ENCODE assay signal across 18 mouse cellular contexts in genomic region chr2:45093479-45093878, GRCm38 (mm10). TPM values are rescaled to one million over a fixed set of nuclear protein-coding genes. Genes with fewer than 3 reads are reported as not detected.
DNase-seq lines count a peak whose midpoint lies in the region; ATAC-seq and TF ChIP-seq lines count a peak whose summit lies in the region.
"Had no signal": no experiment of that assay in that cellular context is flagged by ENCODE, and none has a peak within 500 bp of the region (broad histone marks: within the 10 kb centered on the region; RNA-seq: fewer than 3 reads in every experiment).

No protein-coding gene starts in this region.

- no peak for DNase-seq in gastrocnemius, adult 2 months
- no peak for DNase-seq in gastrocnemius, postnatal 36 days
- no peak for DNase-seq in lung, postnatal 25 days (ENCODE audit: low spot score)
- no peak for DNase-seq in left cerebral cortex, postnatal 10 days (ENCODE audit: extremely low spot score in 1 of 2, low spot score in 2 of 2)
- DNase-seq: adrenal gland, postnatal 36 days; cerebellum, adult 8-10 months; heart, adult 18-20 months; kidney, adult 2 months; kidney, postnatal 25 days; liver; lung, adult 2 months had no signal

- no peak overlapping the region for H3K9ac ChIP-seq in lung, embryonic 15.5 days
- H3K9ac ChIP-seq: embryonic facial prominence, embryonic 12.5 days; heart, embryonic 15.5 days; hindbrain, embryonic 15.5 days; stomach, embryonic 15.5 days had no signal

- TF ChIP-seq CTCF in gastrocnemius, adult 2 months (IDR thresholded peaks at IDR 0.05) = no peak
- no peak for TF ChIP-seq CTCF in cortical plate, adult 2 months (IDR thresholded peaks at IDR 0.05; ENCODE audit: extremely low read depth, insufficient read depth, low read length)

- H3K27me3 ChIP-seq in lung, embryonic 15.5 days = no peaks in the 10 kb centered on the region
- H3K27me3 ChIP-seq: embryonic facial prominence, embryonic 12.5 days; heart, embryonic 15.5 days; hindbrain, embryonic 15.5 days; stomach, embryonic 15.5 days had no signal

- H3K36me3 ChIP-seq in lung, embryonic 15.5 days = peaks cover 13% of the 10 kb centered on the region; the same call in 1 of the 2 replicates
- H3K36me3 ChIP-seq: hindbrain, embryonic 15.5 days; stomach, embryonic 15.5 days had no signal

- H3K9me3 ChIP-seq in lung, embryonic 15.5 days = no peaks in the 10 kb centered on the region
- H3K9me3 ChIP-seq: embryonic facial prominence, embryonic 12.5 days; heart, embryonic 15.5 days; hindbrain, embryonic 15.5 days; stomach, embryonic 15.5 days had no signal

- no peak overlapping the region for H3K4me2 ChIP-seq in lung, embryonic 15.5 days
- H3K4me2 ChIP-seq: embryonic facial prominence, embryonic 12.5 days; heart, embryonic 15.5 days; hindbrain, embryonic 15.5 days; stomach, embryonic 15.5 days had no signal

- intact Hi-C loops in gastrocnemius, adult 2 months (cut with DNase I) = no loop called here
- intact Hi-C loops in gastrocnemius, postnatal 36 days (cut with DNase I) = no loop called here
- intact Hi-C loops in left cerebral cortex, postnatal 10 days (cut with DNase I) = loop anchor here (10.0 kb wide), 1 partner anchor 1309 kb away; no protein-coding TSS in a partner anchor

- H3K4me1 ChIP-seq in lung, embryonic 15.5 days = peaks cover 47% of the 10 kb centered on the region
- H3K4me1 ChIP-seq in cortical plate, adult 2 months (ENCODE audit: control insufficient read depth, insufficient read depth, low read length) = peaks cover 20% of the 10 kb centered on the region

- TF ChIP-seq POLR2A in cortical plate, adult 2 months (IDR thresholded peaks at IDR 0.05; ENCODE audit: extremely low read depth, insufficient read depth, low read length) = no peak

- ATAC-seq in lung, embryonic 15.5 days (ENCODE audit: borderline replicate concordance, extremely low read depth, low FRiP score, low TSS enrichment) = no peak
- 0 out of 2 replicates have a peak, but pooled peaks have one; percentile 17 for ATAC-seq in megakaryocyte, adult 5-6 weeks (ENCODE audit: poor library complexity, severe bottlenecking)

- peak overlapping the region; percentile 38 for H3K27ac ChIP-seq in gastrocnemius, adult 2 months
- 0 out of 2 replicates have a peak overlapping the region, but pooled peaks have one; percentile 3 for H3K27ac ChIP-seq in lung, embryonic 15.5 days
- H3K27ac ChIP-seq in cortical plate, adult 2 months (ENCODE audit: insufficient read depth, low read length) = peak overlapping the region; percentile 82
- H3K27ac ChIP-seq: embryonic facial prominence, embryonic 12.5 days; heart, embryonic 15.5 days; hindbrain, embryonic 15.5 days; stomach, embryonic 15.5 days had no signal

- 88% methylated on average over 7 of the region's 7 CpGs for WGBS in lung, embryonic 15.5 days

- no peak overlapping the region for H3K4me3 ChIP-seq in gastrocnemius, adult 2 months
- no peak overlapping the region for H3K4me3 ChIP-seq in lung, embryonic 15.5 days
- H3K4me3 ChIP-seq in cortical plate, adult 2 months (ENCODE audit: insufficient read depth, low read length) = no peak overlapping the region
- H3K4me3 ChIP-seq: embryonic facial prominence, embryonic 12.5 days; heart, embryonic 15.5 days; hindbrain, embryonic 15.5 days; stomach, embryonic 15.5 days had no signal

RNA-seq across cellular contexts. Expression of gene Zeb2, which starts 23.7 kb away (rescaled TPM):
- total RNA-seq in gastrocnemius, adult 2 months (2021) = 10 to 100 TPM; 31.3 to 41.6 TPM
- total RNA-seq in gastrocnemius, postnatal 36 days (2021) = 10 to 100 TPM; 29.1 to 30.4 TPM
- polyA plus RNA-seq in lung, embryonic 15.5 days (2015; fragmentation: Nextera tagmentation; extraction: Ambion mirVana) = 79.9 and 94.7 TPM in 2 replicates
- polyA plus RNA-seq in cortical plate, adult 2 months (2012; rRNA removed) = 63.2 and 65.4 TPM in 2 replicates
- total RNA-seq in megakaryocyte, adult 5-6 weeks (2015) = 288 and 305 TPM in 2 replicates
- total RNA-seq in megakaryocyte, adult 5-6 weeks (2017) = 278 and 291 TPM in 2 replicates
- 100 to 1,000 TPM; 220 to 259 TPM for total RNA-seq in left cerebral cortex, postnatal 10 days (2021)

Comparison
In these comparisons a context has a peak if more than half of its experiments do, and no peak if none do; other contexts are left out.
1. H3K27ac ChIP-seq: peak in every context shown above with its lines; median percentile 82 in cortical plate, adult 2 months; 38 in gastrocnemius, adult 2 months; 3 in lung, embryonic 15.5 days.
2. RNA of gene Zeb2, which starts 23.7 kb away (total RNA-seq): 278 to 305 TPM in megakaryocyte, adult 5-6 weeks and 220 to 259 TPM in left cerebral cortex, postnatal 10 days; 31.3 to 41.6 TPM in gastrocnemius, adult 2 months and 29.1 to 30.4 TPM in gastrocnemius, postnatal 36 days; every median in the first group is over 4 times any median in the second.